Mouse (Mus musculus) liver, adult 2 months (tissue): ENCODE data around the gene Thegl.

ENCODE experiments used
- CTCF ChIP-seq: fragments of 200-500 bp; IDR thresholded peaks from 2 replicates; pipeline ENCODE4 v1.5.1; 2011; ENCODE audit warnings: low read depth, low read length, control low read depth
- POLR2A ChIP-seq: fragments of 200-500 bp; IDR thresholded peaks from 2 replicates; pipeline ENCODE4 v1.6.1; 2011; ENCODE audit warnings: low read length, control low read depth; ENCODE audit not compliant: insufficient read depth; ENCODE audit errors: extremely low read depth

GRCm38 (mm10) chr5:77011082-77011481, 4.7 kb upstream of the Thegl start:
- TF ChIP-seq POLR2A (no peak), CTCF (no peak)
